Mouse (Mus musculus): ENCODE data around the gene Vps36. TPM values are rescaled to one million over a fixed set of nuclear protein-coding genes. Genes with fewer than 3 reads are reported as not detected.
A peak's percentile ranks its signal among the peaks of the same experiment; 100 is the strongest.

Gene Vps36
- polyA plus RNA-seq, 1 experiment, result 24.5 TPM

GRCm38 (mm10) chr8:22185431-22186397 lies 6.9 kb upstream of the Vps36 start, which contains the start of gene Ckap2:
Ckap2 (minus strand) TSS chr8:22185819.
- Histone ChIP-seq H3K27me3 (ENCODE audit: control insufficient read depth, insufficient read depth, low read length) (no peaks in the 10 kb centered on the region), H3K36me3 (ENCODE audit: control insufficient read depth, insufficient read depth, low read length) (no peaks in the 10 kb centered on the region), H3K27ac (ENCODE audit: control insufficient read depth, insufficient read depth, low read depth, low read length) (peak within 1 kb of the TSS; percentile 98), H3K4me3 (ENCODE audit: control insufficient read depth, low read depth, low read length) (peak within 1 kb of the TSS; percentile 98), H3K4me1 (ENCODE audit: control insufficient read depth, insufficient read depth, low read length) (peaks cover 7% of the 10 kb centered on the region)
- TF ChIP-seq POLR2A (IDR thresholded peaks at IDR 0.05; ENCODE audit: control insufficient read depth, low read depth, low read length), result peak; percentile 68
- no peak for TF ChIP-seq CTCF (IDR thresholded peaks at IDR 0.05; ENCODE audit: control insufficient read depth, insufficient read depth, insufficient replicate concordance, low read depth, low read length)

- no peaks in the 10 kb centered on the region for H3K36me3 ChIP-seq (ENCODE audit: control insufficient read depth, insufficient read depth, low read length)
- 0 out of 2 replicates have a peak, but pooled peaks cover 2% of the 10 kb centered on the region for H3K4me1 ChIP-seq (ENCODE audit: control insufficient read depth, insufficient read depth, low read length)
- no peak for TF ChIP-seq POLR2A (IDR thresholded peaks at IDR 0.05; ENCODE audit: control insufficient read depth, low read depth, low read length)
- H3K4me3 ChIP-seq (ENCODE audit: control insufficient read depth, low read depth, low read length), result peak overlapping the region; percentile 93
- peak overlapping the region; percentile 90 for H3K27ac ChIP-seq (ENCODE audit: control insufficient read depth, insufficient read depth, low read depth, low read length)
- no peaks in the 10 kb centered on the region for H3K27me3 ChIP-seq (ENCODE audit: control insufficient read depth, insufficient read depth, low read length)
Measured at GRCm38 (mm10) chr8:22193432-22194010, 912 bp downstream of the Vps36 start.

DNA sequence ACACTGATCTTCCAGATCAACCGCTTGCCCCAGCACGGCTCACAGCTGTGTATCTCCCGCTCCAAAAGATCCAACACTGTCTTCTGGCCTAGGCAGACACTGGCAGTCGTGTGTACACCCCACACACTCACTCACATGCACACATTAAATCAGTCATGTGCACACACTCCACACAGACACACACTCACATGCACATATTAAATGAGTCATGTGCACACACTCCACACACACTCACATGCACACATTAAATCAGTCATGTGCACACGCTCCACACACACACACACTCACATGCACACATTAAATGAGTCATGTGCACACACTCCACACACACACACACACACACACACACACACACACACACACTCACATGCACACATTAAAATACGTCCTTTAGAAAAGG lies 5.3 kb downstream of the Vps36 start:
- no peak overlapping the region for H3K4me3 ChIP-seq (ENCODE audit: control insufficient read depth, low read depth, low read length)
- no peaks in the 10 kb centered on the region for H3K36me3 ChIP-seq (ENCODE audit: control insufficient read depth, insufficient read depth, low read length)
- TF ChIP-seq CTCF (IDR thresholded peaks at IDR 0.05; ENCODE audit: control insufficient read depth, insufficient read depth, insufficient replicate concordance, low read depth, low read length), result no peak
- TF ChIP-seq POLR2A (IDR thresholded peaks at IDR 0.05; ENCODE audit: control insufficient read depth, low read depth, low read length), result no peak
- no peak overlapping the region for H3K27ac ChIP-seq (ENCODE audit: control insufficient read depth, insufficient read depth, low read depth, low read length)
- 0 out of 2 replicates have a peak, but pooled peaks cover 2% of the 10 kb centered on the region for H3K4me1 ChIP-seq (ENCODE audit: control insufficient read depth, insufficient read depth, low read length)
- no peaks in the 10 kb centered on the region for H3K27me3 ChIP-seq (ENCODE audit: control insufficient read depth, insufficient read depth, low read length)

- no peak overlapping the region for H3K27ac ChIP-seq (ENCODE audit: control insufficient read depth, insufficient read depth, low read depth, low read length)
- H3K36me3 ChIP-seq (ENCODE audit: control insufficient read depth, insufficient read depth, low read length), result no peaks in the 10 kb centered on the region
- no peaks in the 10 kb centered on the region for H3K4me1 ChIP-seq (ENCODE audit: control insufficient read depth, insufficient read depth, low read length)
- H3K4me3 ChIP-seq (ENCODE audit: control insufficient read depth, low read depth, low read length), result no peak overlapping the region
- H3K27me3 ChIP-seq (ENCODE audit: control insufficient read depth, insufficient read depth, low read length), result no peaks in the 10 kb centered on the region
- TF ChIP-seq CTCF (IDR thresholded peaks at IDR 0.05; ENCODE audit: control insufficient read depth, insufficient read depth, insufficient replicate concordance, low read depth, low read length) (peak; percentile 23; the same call in 1 of the 2 replicates), POLR2A (IDR thresholded peaks at IDR 0.05; ENCODE audit: control insufficient read depth, low read depth, low read length) (no peak)
Measured at GRCm38 (mm10) chr8:22199481-22199880, 6.9 kb downstream of the Vps36 start.

DNA sequence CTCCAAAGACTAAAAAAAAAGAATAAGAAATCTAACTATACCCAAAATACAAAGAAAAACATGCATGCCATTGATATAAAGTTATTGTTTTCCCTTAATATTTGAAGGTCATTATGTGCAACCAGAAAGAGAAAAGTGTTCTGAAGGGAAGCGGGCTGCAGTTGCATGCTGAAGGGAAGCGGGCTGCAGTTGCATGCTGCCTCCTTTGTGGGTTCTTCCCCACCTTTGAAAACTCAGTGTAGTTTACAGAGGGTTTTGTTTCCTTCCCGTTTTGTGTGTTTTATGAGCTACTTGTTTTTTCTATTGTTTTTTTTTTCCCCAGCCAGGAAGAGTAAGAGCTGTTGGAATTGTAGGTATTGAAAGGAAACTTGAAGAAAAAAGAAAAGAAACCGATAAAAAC lies 14.9 kb downstream of the Vps36 start:
- Histone ChIP-seq H3K4me3 (ENCODE audit: control insufficient read depth, low read depth, low read length) (no peak overlapping the region), H3K27me3 (ENCODE audit: control insufficient read depth, insufficient read depth, low read length) (no peaks in the 10 kb centered on the region), H3K27ac (ENCODE audit: control insufficient read depth, insufficient read depth, low read depth, low read length) (no peak overlapping the region), H3K4me1 (ENCODE audit: control insufficient read depth, insufficient read depth, low read length) (no peaks in the 10 kb centered on the region), H3K36me3 (ENCODE audit: control insufficient read depth, insufficient read depth, low read length) (no peaks in the 10 kb centered on the region)
- TF ChIP-seq POLR2A (IDR thresholded peaks at IDR 0.05; ENCODE audit: control insufficient read depth, low read depth, low read length) (no peak), CTCF (IDR thresholded peaks at IDR 0.05; ENCODE audit: control insufficient read depth, insufficient read depth, insufficient replicate concordance, low read depth, low read length) (no peak)

- no peaks in the 10 kb centered on the region for H3K27me3 ChIP-seq (ENCODE audit: control insufficient read depth, insufficient read depth, low read length)
- H3K36me3 ChIP-seq (ENCODE audit: control insufficient read depth, insufficient read depth, low read length), result no peaks in the 10 kb centered on the region
- no peak overlapping the region for H3K27ac ChIP-seq (ENCODE audit: control insufficient read depth, insufficient read depth, low read depth, low read length)
- no peaks in the 10 kb centered on the region for H3K4me1 ChIP-seq (ENCODE audit: control insufficient read depth, insufficient read depth, low read length)
- H3K4me3 ChIP-seq (ENCODE audit: control insufficient read depth, low read depth, low read length), result no peak overlapping the region
- TF ChIP-seq CTCF (IDR thresholded peaks at IDR 0.05; ENCODE audit: control insufficient read depth, insufficient read depth, insufficient replicate concordance, low read depth, low read length), result no peak
- no peak for TF ChIP-seq POLR2A (IDR thresholded peaks at IDR 0.05; ENCODE audit: control insufficient read depth, low read depth, low read length)
Measured at GRCm38 (mm10) chr8:22209012-22209411, 16.4 kb downstream of the Vps36 start.

DNA sequence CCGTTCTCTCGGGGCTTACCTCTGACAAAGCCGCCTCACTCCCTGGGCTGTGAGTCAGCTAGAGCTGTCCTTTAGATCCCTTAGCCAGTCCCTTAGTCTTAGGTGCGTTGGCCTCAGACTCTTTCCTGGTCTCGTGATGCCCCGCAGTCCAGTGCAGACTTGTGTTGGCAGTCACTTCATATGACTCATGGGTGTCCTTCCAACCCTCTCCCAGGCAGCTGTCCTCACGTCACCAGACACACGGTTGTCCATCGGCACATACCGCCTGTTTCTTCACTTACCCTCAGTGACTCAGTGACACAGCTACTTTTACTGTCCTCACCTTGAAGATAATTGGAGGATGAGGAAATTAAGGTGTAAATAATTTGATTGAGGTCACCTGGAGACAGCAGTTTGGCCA lies 22.2 kb downstream of the Vps36 start:
- Histone ChIP-seq H3K4me3 (ENCODE audit: control insufficient read depth, low read depth, low read length) (no peak overlapping the region), H3K4me1 (ENCODE audit: control insufficient read depth, insufficient read depth, low read length) (no peaks in the 10 kb centered on the region), H3K27ac (ENCODE audit: control insufficient read depth, insufficient read depth, low read depth, low read length) (no peak overlapping the region), H3K27me3 (ENCODE audit: control insufficient read depth, insufficient read depth, low read length) (no peaks in the 10 kb centered on the region), H3K36me3 (ENCODE audit: control insufficient read depth, insufficient read depth, low read length) (peaks cover 1% of the 10 kb centered on the region; the same call in 1 of the 2 replicates)
- TF ChIP-seq CTCF (IDR thresholded peaks at IDR 0.05; ENCODE audit: control insufficient read depth, insufficient read depth, insufficient replicate concordance, low read depth, low read length) (no peak), POLR2A (IDR thresholded peaks at IDR 0.05; ENCODE audit: control insufficient read depth, low read depth, low read length) (no peak)

All from testis, adult 2 months (tissue).